Mouse (Mus musculus): ENCODE measurements around the gene Cachd1. TPM values are rescaled to one million over a fixed set of nuclear protein-coding genes. Genes with fewer than 3 reads are reported as not detected.

Gene Cachd1
- polyA plus RNA-seq, 1 experiment: 43.1 TPM

DNA sequence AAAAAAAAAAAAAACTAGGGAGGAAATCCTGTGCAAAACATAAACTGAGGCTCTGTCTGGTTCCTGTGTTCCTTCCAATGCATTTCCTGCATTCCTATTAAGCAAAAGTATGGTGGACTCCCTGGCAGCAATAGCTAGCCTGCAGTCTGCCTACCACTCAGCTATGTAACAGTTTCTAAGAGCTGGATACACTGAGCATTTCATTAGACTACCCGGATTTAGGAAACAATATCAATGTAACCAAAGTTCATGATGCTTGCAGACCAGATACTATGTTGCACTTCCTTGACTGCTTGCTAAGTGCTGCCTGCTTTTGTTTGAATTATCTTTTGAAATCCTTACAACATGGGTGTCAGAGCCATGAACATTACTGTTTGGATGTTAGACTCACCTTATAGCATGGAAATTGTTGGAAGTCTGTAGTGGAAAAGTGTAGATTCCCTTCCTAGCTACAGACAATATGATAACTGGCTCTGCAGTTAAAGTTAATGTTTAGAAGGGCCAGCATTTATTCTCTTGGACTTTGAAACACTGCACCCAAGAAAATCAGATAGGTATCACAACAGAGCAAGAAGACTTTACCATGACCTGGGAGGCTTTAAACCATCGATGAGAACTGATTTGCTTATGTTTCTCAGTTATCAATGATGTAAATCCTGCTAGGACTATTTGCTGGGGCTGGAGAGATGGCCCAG is 37.4 kb downstream of the Cachd1 start:
- Histone ChIP-seq H3K4me1 (ENCODE audit: control insufficient read depth, insufficient read depth, low read length) (peaks cover 7% of the 10 kb centered on the region; the same call in 1 of the 2 replicates), H3K4me3 (replicated peaks; ENCODE audit: extremely low read depth, low read depth, low read length) (no peak overlapping the region)
- DNase-seq: no peak
- TF ChIP-seq POLR2A (IDR thresholded peaks at IDR 0.05; ENCODE audit: borderline replicate concordance, extremely low read depth, low read depth, low read length) (no peak), CTCF (IDR thresholded peaks at IDR 0.05; ENCODE audit: insufficient read depth, low read length) (no peak)
- WGBS: 59% methylated on average over 2 of the region's 2 CpGs

DNA sequence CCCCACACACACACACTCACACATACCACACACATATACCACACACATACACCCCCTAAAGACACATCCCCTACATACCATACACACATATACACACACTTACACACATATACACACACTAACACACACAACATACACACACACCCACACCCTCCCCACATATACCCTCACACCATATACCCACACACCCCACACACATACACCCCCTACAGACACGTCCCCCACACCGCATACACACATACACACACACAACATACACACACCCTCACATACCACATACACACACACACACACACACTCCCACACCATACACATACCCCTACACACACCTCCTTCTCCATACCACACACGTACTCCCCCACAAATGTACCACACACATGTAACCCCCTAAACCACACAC is 42.8 kb downstream of the Cachd1 start:
- no peak for DNase-seq
- H3K4me1 ChIP-seq (ENCODE audit: control insufficient read depth, insufficient read depth, low read length): peaks cover 2% of the 10 kb centered on the region; the same call in 1 of the 2 replicates
- WGBS: 94% methylated on average over 3 of the region's 3 CpGs
- H3K4me3 ChIP-seq (replicated peaks; ENCODE audit: extremely low read depth, low read depth, low read length): no peak overlapping the region
- TF ChIP-seq CTCF (IDR thresholded peaks at IDR 0.05; ENCODE audit: insufficient read depth, low read length) (no peak), POLR2A (IDR thresholded peaks at IDR 0.05; ENCODE audit: borderline replicate concordance, extremely low read depth, low read depth, low read length) (no peak)

DNA sequence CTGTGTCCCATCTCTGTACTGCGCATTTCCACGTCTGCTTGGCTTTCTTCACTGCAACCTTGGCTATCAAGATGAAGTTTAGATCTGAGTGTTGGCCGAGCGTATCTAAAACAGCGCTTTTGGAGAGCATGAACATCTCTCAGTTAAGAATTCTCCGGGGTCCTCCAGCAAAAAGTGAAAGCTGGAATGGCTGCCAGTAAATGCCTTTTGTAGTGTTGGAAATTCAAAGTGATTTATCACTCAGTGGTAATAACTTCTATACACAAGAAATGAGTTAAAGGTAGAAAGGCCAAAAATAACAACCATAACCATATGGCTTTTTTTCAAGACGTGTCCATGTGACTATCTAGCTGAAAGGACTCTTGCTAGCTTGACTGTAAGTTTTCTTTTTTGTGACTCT is 46.1 kb downstream of the Cachd1 start:
- DNase-seq: no peak
- 79% methylated on average over 7 of the region's 7 CpGs for WGBS
- TF ChIP-seq CTCF (IDR thresholded peaks at IDR 0.05; ENCODE audit: insufficient read depth, low read length): no peak
- TF ChIP-seq POLR2A (IDR thresholded peaks at IDR 0.05; ENCODE audit: borderline replicate concordance, extremely low read depth, low read depth, low read length): no peak
- peaks cover 2% of the 10 kb centered on the region; the same call in 1 of the 2 replicates for H3K4me1 ChIP-seq (ENCODE audit: control insufficient read depth, insufficient read depth, low read length)
- no peak overlapping the region for H3K4me3 ChIP-seq (replicated peaks; ENCODE audit: extremely low read depth, low read depth, low read length)

DNA sequence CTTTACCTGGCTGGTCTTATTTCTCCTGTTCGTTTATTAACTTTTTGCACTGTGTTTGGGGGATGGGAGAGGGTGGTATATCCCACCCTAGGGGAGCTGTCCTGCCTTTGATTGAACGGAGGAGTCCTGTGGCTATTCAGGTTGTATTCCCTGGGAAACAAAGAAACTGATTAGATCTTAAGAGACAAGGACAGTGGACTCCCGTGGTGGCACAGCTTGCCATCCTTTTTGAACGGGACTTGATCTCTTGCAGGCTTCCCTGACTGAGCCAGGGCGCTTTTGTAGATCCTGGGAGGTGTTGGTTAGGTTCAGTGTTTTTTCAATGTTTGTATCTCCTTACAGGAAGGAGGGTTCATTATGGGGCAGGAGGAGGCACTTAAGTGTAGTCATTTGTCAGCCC is 50.9 kb downstream of the Cachd1 start:
- 53% methylated on average over 5 of the region's 5 CpGs for WGBS
- no peak for DNase-seq
- Histone ChIP-seq H3K4me1 (ENCODE audit: control insufficient read depth, insufficient read depth, low read length) (peaks cover under 1% of the 10 kb centered on the region; the same call in 1 of the 2 replicates), H3K4me3 (replicated peaks; ENCODE audit: extremely low read depth, low read depth, low read length) (no peak overlapping the region)
- no peak for TF ChIP-seq POLR2A (IDR thresholded peaks at IDR 0.05; ENCODE audit: borderline replicate concordance, extremely low read depth, low read depth, low read length)

DNA sequence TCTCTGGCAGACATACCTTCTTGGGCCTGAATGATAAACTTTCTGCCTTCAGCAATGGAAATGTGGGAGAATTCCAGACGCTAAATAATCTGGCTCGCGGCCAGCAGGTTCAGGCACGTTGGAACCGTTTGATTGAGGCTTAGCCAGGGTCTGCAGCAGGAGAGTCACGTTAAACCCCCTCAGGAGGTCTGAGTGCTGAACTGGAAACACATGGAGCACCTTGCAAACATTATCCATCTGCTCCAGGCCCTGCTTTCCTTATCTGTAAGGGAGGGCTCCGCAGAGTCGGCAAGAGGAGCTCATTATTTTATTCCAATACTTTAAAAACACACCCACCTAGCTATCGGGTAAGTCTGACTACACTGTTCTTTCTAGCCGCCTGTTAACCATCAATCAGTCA is 52.3 kb downstream of the Cachd1 start:
- TF ChIP-seq CTCF (IDR thresholded peaks at IDR 0.05; ENCODE audit: insufficient read depth, low read length): no peak
- TF ChIP-seq POLR2A (IDR thresholded peaks at IDR 0.05; ENCODE audit: borderline replicate concordance, extremely low read depth, low read depth, low read length): no peak
- 29% methylated on average over 10 of the region's 10 CpGs for WGBS
- Histone ChIP-seq H3K4me3 (replicated peaks; ENCODE audit: extremely low read depth, low read depth, low read length) (no peak overlapping the region), H3K4me1 (ENCODE audit: control insufficient read depth, insufficient read depth, low read length) (peaks cover 4% of the 10 kb centered on the region)
- DNase-seq: no peak

DNA sequence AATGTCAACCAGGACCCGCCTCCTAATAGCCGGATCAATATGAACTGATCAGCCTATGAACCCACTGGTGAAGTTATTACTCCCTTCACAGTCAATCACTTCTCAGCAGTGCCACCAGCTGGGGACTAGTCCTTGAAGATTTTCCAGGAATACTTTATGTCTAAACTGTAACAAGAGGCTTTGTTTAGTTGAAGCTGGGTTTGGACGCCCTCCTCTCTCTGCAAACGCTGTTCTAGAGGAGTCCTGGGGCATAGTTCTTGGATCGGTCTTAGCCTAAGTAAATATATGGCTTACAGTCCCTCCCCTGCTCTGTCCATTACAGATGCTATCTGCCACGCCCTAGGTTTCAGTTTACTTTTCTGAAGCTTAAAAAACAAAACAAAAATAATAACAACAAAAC is 60.7 kb downstream of the Cachd1 start:
- TF ChIP-seq POLR2A (IDR thresholded peaks at IDR 0.05; ENCODE audit: borderline replicate concordance, extremely low read depth, low read depth, low read length) (no peak), CTCF (IDR thresholded peaks at IDR 0.05; ENCODE audit: insufficient read depth, low read length) (no peak)
- DNase-seq: no peak
- 47% methylated on average over 6 of the region's 6 CpGs for WGBS
- Histone ChIP-seq H3K4me3 (replicated peaks; ENCODE audit: extremely low read depth, low read depth, low read length) (no peak overlapping the region), H3K4me1 (ENCODE audit: control insufficient read depth, insufficient read depth, low read length) (peaks cover 4% of the 10 kb centered on the region)

DNA sequence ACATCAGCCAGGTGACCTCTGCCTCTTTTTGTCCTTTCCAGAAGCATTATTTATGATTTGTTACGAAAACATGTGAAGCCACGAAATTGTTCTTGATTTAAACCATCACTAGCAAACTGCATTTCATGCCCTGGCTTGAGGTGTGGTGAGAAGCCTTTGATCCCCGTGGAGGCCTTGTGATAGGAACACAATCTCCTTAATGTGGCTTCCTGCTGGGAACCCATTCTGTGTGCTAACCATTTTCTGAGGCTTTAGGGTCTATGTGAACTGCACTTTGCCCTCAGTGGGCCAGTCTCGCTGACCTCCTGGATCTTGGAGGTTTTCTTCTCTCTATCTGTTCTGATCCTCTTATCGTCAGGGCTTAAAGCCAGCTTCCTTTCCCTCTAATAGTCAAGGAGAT is 66.2 kb downstream of the Cachd1 start:
- no peak for DNase-seq
- WGBS: 61% methylated on average over 5 of the region's 5 CpGs
- Histone ChIP-seq H3K4me1 (ENCODE audit: control insufficient read depth, insufficient read depth, low read length) (no peaks in the 10 kb centered on the region; the same call in 1 of the 2 replicates), H3K4me3 (replicated peaks; ENCODE audit: extremely low read depth, low read depth, low read length) (no peak overlapping the region)
- TF ChIP-seq POLR2A (IDR thresholded peaks at IDR 0.05; ENCODE audit: borderline replicate concordance, extremely low read depth, low read depth, low read length) (no peak), CTCF (IDR thresholded peaks at IDR 0.05; ENCODE audit: insufficient read depth, low read length) (no peak)

DNA sequence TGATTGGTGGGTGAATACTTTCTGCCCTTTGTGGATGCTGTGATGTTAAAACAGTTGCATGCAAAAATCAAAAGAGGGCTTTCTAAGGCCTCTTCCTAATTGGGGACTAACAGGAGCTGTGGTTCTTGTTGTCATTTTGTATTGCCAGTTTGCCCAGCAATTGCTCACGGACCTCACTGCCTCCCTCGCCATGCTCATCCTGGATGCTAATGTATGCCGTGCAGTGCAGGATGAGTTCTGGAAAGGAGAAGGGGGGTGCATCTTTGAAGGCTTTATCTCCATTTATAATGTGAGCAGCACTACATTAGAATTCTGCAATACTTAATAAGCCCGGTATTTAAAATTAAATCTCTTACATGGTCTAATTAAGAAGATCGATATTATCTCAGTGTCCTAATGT is 66.6 kb downstream of the Cachd1 start:
- H3K4me1 ChIP-seq (ENCODE audit: control insufficient read depth, insufficient read depth, low read length): no peaks in the 10 kb centered on the region; the same call in 1 of the 2 replicates
- 90% methylated on average over 5 of the region's 5 CpGs for WGBS
- TF ChIP-seq POLR2A (IDR thresholded peaks at IDR 0.05; ENCODE audit: borderline replicate concordance, extremely low read depth, low read depth, low read length) (no peak), CTCF (IDR thresholded peaks at IDR 0.05; ENCODE audit: insufficient read depth, low read length) (no peak)
- DNase-seq: no peak
- H3K4me3 ChIP-seq (replicated peaks; ENCODE audit: extremely low read depth, low read depth, low read length): no peak overlapping the region

DNA sequence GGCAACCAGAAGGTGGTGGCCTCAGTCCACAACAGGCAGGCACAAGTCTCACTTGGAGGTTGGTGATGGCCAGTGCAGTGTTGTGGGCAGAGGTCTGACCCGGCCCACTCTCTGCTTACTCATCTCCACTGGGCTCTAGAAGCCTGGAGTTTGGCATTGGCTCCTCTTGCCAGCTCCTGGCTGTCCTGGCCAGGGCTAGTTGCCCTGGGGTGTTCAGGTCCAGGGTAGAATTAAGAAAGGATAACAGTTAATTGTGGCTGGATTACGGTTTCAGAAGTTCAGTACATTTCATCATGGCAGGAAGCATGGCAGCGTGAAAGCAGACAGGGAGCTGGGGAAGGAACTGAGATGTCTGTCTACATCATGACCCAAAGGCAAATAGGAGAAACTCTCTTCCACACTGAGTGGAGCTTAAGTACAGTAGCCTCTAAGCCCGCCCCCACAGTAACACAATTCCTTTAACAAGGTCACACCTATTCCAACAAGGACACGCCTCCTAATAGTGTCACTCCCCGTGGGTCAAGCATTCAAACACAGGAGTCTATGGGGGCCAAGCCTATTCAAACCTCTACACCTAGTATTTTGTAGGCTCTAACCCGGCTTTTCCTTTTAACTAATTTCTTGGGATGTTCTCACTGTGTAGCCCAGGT is 74.5 kb downstream of the Cachd1 start:
- DNase-seq: no peak
- no peak overlapping the region for H3K4me3 ChIP-seq (replicated peaks; ENCODE audit: extremely low read depth, low read depth, low read length)
- 79% methylated on average over 7 of the region's 7 CpGs for WGBS
- H3K4me1 ChIP-seq (ENCODE audit: control insufficient read depth, insufficient read depth, low read length): no peaks in the 10 kb centered on the region; the same call in 1 of the 2 replicates
- TF ChIP-seq POLR2A (IDR thresholded peaks at IDR 0.05; ENCODE audit: borderline replicate concordance, extremely low read depth, low read depth, low read length) (no peak), CTCF (IDR thresholded peaks at IDR 0.05; ENCODE audit: insufficient read depth, low read length) (no peak)

DNA sequence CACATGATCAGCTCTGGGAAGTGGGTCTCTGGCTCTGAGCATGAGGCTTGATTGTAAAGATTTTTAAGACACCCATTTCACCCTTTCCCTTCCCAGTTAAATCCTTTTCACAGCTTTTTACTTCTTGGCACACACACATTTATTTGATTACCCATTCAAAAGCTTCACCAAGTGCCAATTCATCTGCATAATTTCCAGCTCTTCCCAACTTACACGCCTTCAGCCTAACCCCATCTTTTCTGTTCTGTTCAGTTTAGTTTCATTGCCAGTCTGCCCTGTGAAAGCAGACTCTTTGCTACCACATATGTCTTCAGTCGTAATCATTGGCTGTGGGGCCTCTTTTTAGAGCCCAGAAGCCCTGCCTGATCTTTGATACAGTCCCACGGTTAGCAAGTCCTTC is 76.0 kb downstream of the Cachd1 start:
- peaks cover 2% of the 10 kb centered on the region; the same call in 1 of the 2 replicates for H3K4me1 ChIP-seq (ENCODE audit: control insufficient read depth, insufficient read depth, low read length)
- no peak overlapping the region for H3K4me3 ChIP-seq (replicated peaks; ENCODE audit: extremely low read depth, low read depth, low read length)
- TF ChIP-seq POLR2A (IDR thresholded peaks at IDR 0.05; ENCODE audit: borderline replicate concordance, extremely low read depth, low read depth, low read length) (no peak), CTCF (IDR thresholded peaks at IDR 0.05; ENCODE audit: insufficient read depth, low read length) (no peak)
- no peak for DNase-seq
- 63% methylated on average over 3 of the region's 3 CpGs for WGBS

Data from lung, adult 2 months (tissue).